Mouse (Mus musculus): ENCODE measurements around the gene Atp2a1. TPM values are rescaled to one million over a fixed set of nuclear protein-coding genes. Genes with fewer than 3 reads are reported as not detected.

Gene Atp2a1
- total and polyA plus RNA-seq, 3 experiments, result 0.04 to 0.47 TPM; not detected in 1

DNA sequence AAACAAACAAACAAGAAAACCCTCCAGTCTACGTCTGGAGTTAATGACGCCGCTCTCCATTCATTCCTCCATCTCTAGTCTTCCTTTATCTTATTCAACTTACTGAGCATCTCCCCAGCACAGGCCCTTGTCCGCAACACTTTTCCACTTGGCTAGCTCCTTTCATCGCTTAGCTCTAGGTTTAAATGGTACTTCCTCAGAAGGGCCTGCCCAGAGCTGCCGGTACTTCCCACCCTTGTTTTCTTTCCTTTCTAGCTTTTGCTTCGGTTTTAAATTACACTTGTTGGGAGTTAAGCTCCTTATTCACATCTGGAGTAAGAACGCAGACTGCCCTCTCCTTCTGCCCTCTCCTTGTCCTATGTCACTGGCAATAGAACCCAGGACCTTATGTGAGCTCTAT lies 45.9 kb downstream of the Atp2a1 start:
- TF ChIP-seq POLR2AphosphoS2 (IDR thresholded peaks at IDR 0.05; ENCODE audit: low read length) (no peak), MAZ (IDR thresholded peaks at IDR 0.05; ENCODE audit: low read depth, low read length) (no peak), E2F4 (IDR thresholded peaks at IDR 0.05; ENCODE audit: borderline replicate concordance, low read depth, low read length) (no peak), MEF2A (IDR thresholded peaks at IDR 0.05; ENCODE audit: extremely low read depth, insufficient replicate concordance, low read depth, low read length, poor library complexity, severe bottlenecking) (no peak), NELFE (IDR thresholded peaks at IDR 0.05; ENCODE audit: low read depth, low read length) (no peak), MYC (IDR thresholded peaks at IDR 0.05; ENCODE audit: low read depth, low read length) (no peak), MYB (IDR thresholded peaks at IDR 0.05; ENCODE audit: low read depth, low read length) (no peak), POLR2AphosphoS5 (IDR thresholded peaks at IDR 0.05; ENCODE audit: borderline replicate concordance, low read depth, low read length) (no peak), SMC3 (IDR thresholded peaks at IDR 0.05; ENCODE audit: low read depth, low read length) (no peak)
- Histone ChIP-seq H3K27ac (ENCODE audit: control insufficient read depth, low read depth, low read length) (no peak overlapping the region), H3K4me3 (ENCODE audit: control insufficient read depth in 1 of 2, insufficient read depth in 1 of 2, low read depth in 2 of 2, low read length in 2 of 2) (no peak overlapping the region), H3K79me2 (ENCODE audit: control insufficient read depth, insufficient read depth, low read length, poor library complexity) (no peaks in the 10 kb centered on the region), H3K36me3 (ENCODE audit: control insufficient read depth in 1 of 2, insufficient read depth in 2 of 2, low read length in 2 of 2) (0 out of 4 replicates have a peak, but pooled peaks cover 0 to 3% of the 10 kb centered on the region in 2 experiments), H3K4me1 (ENCODE audit: control insufficient read depth in 1 of 2, insufficient read depth in 2 of 2, low read length in 2 of 2) (peaks cover 0 to 17% of the 10 kb centered on the region in 2 experiments; a peak in 2 of 4 replicates), H3K9me3 (replicated peaks; ENCODE audit: insufficient read depth, low read length) (no peaks in the 10 kb centered on the region), H3K9ac (ENCODE audit: control insufficient read depth, low read depth, low read length, poor library complexity, severe bottlenecking) (no peak overlapping the region), H3K27me3 (ENCODE audit: control insufficient read depth in 1 of 2, insufficient read depth in 2 of 2, low read length in 2 of 2) (peaks cover 0 to under 1% of the 10 kb centered on the region in 2 experiments; a peak in 3 of 4 replicates)
- DNase-seq (ENCODE audit: low read depth, low spot score), result peak; percentile 28

GRCm38 (mm10) chr7:126416615-126417014 lies 46.3 kb downstream of the Atp2a1 start:
- Histone ChIP-seq H3K36me3 (ENCODE audit: control insufficient read depth in 1 of 2, insufficient read depth in 2 of 2, low read length in 2 of 2) (0 out of 4 replicates have a peak, but pooled peaks cover 0 to 3% of the 10 kb centered on the region in 2 experiments), H3K27me3 (ENCODE audit: control insufficient read depth in 1 of 2, insufficient read depth in 2 of 2, low read length in 2 of 2) (peaks cover 0 to 2% of the 10 kb centered on the region in 2 experiments; a peak in 3 of 4 replicates), H3K9me3 (replicated peaks; ENCODE audit: insufficient read depth, low read length) (no peaks in the 10 kb centered on the region), H3K4me1 (ENCODE audit: control insufficient read depth in 1 of 2, insufficient read depth in 2 of 2, low read length in 2 of 2) (peaks cover 0 to 17% of the 10 kb centered on the region in 2 experiments; a peak in 2 of 4 replicates), H3K27ac (ENCODE audit: control insufficient read depth, low read depth, low read length) (no peak overlapping the region), H3K9ac (ENCODE audit: control insufficient read depth, low read depth, low read length, poor library complexity, severe bottlenecking) (no peak overlapping the region), H3K79me2 (ENCODE audit: control insufficient read depth, insufficient read depth, low read length, poor library complexity) (no peaks in the 10 kb centered on the region), H3K4me3 (ENCODE audit: control insufficient read depth in 1 of 2, insufficient read depth in 1 of 2, low read depth in 2 of 2, low read length in 2 of 2) (no peak overlapping the region)
- TF ChIP-seq MAX (IDR thresholded peaks at IDR 0.05; ENCODE audit: low read length) (no peak), ZKSCAN1 (IDR thresholded peaks at IDR 0.05; ENCODE audit: low read depth, low read length) (no peak), TCF12 (IDR thresholded peaks at IDR 0.05; ENCODE audit: low read depth, low read length) (0 out of 2 replicates have a peak, but pooled peaks have one; percentile 30), TBP (IDR thresholded peaks at IDR 0.05; ENCODE audit: low read depth, low read length) (0 out of 2 replicates have a peak, but pooled peaks have one; percentile 9), EP300 (IDR thresholded peaks at IDR 0.05; ENCODE audit: low read depth in 1 of 2, low read length in 2 of 2) (peak; percentile 41 to 44; a peak in 2 of 4 replicates), GATA1 (IDR thresholded peaks at IDR 0.05; ENCODE audit: low read depth, low read length) (peak; percentile 48; the same call in 1 of the 2 replicates)
- peak; percentile 68 for DNase-seq (ENCODE audit: low read depth, low spot score)
